Mouse (Mus musculus) testis, adult 2 months (tissue): ENCODE measurements at regions not wholly inside any gene's neighbourhood (a gene's known extent, or its start where the extent isn't known, plus 50 kb on each side); places are given as distances from the start of the nearest gene placed in this dataset.

Source experiments
- CTCF ChIP-seq: fragments of 200-500 bp; IDR thresholded peaks from 2 replicates; pipeline ENCODE4 v1.5.1; 2012; ENCODE audit warnings: low read depth, mild to moderate bottlenecking, inconsistent platforms, low read length, moderate library complexity; ENCODE audit not compliant: control insufficient read depth, insufficient read depth, insufficient replicate concordance
- POLR2A ChIP-seq: fragments of 200-500 bp; IDR thresholded peaks from 2 replicates; pipeline ENCODE4 v1.6.1; 2012; ENCODE audit warnings: low read depth, mild to moderate bottlenecking, inconsistent platforms, low read length, moderate library complexity; ENCODE audit not compliant: control insufficient read depth

GRCm38 (mm10) chr10:19529655-19530054 lies 62.1 kb upstream of the Ifngr1 start:
- no peak for TF ChIP-seq POLR2A
- no peak for TF ChIP-seq CTCF
